8 mouse cellular contexts compared by ENCODE assay signal in genomic region chr6:122309446-122309960, GRCm38 (mm10). TPM values are rescaled to one million over a fixed set of nuclear protein-coding genes. Genes with fewer than 3 reads are reported as not detected.
A peak's percentile ranks its signal among the peaks of the same experiment; 100 is the strongest.
DNase-seq lines count a peak whose midpoint lies in the region; ATAC-seq lines count a peak whose summit lies in the region.

No protein-coding gene starts in this region.

- H3K4me1 ChIP-seq in hindbrain, embryonic 10.5 days (replicated peaks), result peaks cover 21% of the 10 kb centered on the region

- peak; percentile 65 for DNase-seq in heart, adult 11 months
- no peak for DNase-seq in heart, adult 8-10 months (ENCODE audit: low spot score)
- peak; percentile 11 for DNase-seq in R1 (ENCODE audit: low read depth, low spot score)
- DNase-seq in hindbrain, embryonic 10.5 days (ENCODE audit: low spot score), result no peak
- DNase-seq in layer of hippocampus, adult 18-20 months (ENCODE audit: low spot score in 2 of 2), result no peak
- DNase-seq in thymus, postnatal 10 days (ENCODE audit: low spot score in 2 of 2), result no peak
- DNase-seq in urinary bladder, postnatal 25 days (ENCODE audit: low spot score), result no peak

- no peaks in the 10 kb centered on the region for H3K27me3 ChIP-seq in hindbrain, embryonic 10.5 days (ENCODE audit: insufficient read depth, poor library complexity, severe bottlenecking)

- peaks cover 30% of the 10 kb centered on the region for H3K36me3 ChIP-seq in hindbrain, embryonic 10.5 days

- peak overlapping the region; percentile 86 for H3K4me3 ChIP-seq in hindbrain, embryonic 10.5 days

- ATAC-seq in megakaryocyte progenitor cell, adult 5-6 weeks (replicated peaks; ENCODE audit: poor library complexity), result peak; percentile 12

- 15% methylated on average over 11 of the region's 11 CpGs for WGBS in hindbrain, embryonic 10.5 days

- H3K9me3 ChIP-seq in hindbrain, embryonic 10.5 days, result no peaks in the 10 kb centered on the region

- peak overlapping the region; percentile 93 for H3K27ac ChIP-seq in hindbrain, embryonic 10.5 days

RNA-seq across cellular contexts. Expression of gene M6pr, which starts 1.0 kb away (rescaled TPM):
- total RNA-seq in heart, adult 8-10 months (2022), result 10 to 100 TPM; 43.1 to 44.9 (median 44.1) TPM
- polyA plus RNA-seq in hindbrain, embryonic 10.5 days (2016; fragmentation: Nextera tagmentation; extraction: Ambion mirVana), result 78.8 and 91.0 TPM in 2 replicates
- total RNA-seq in megakaryocyte progenitor cell, adult 5-6 weeks (2015), result 195 and 214 TPM in 2 replicates
- total RNA-seq in megakaryocyte progenitor cell, adult 5-6 weeks (2017), result 441 and 452 TPM in 2 replicates
- total RNA-seq in layer of hippocampus, adult 18-20 months (2021), result 10 to 100 TPM; 83.6 to 84.1 TPM

RNA-seq across cellular contexts. Expression of gene Klrg1, which starts 26.8 kb away (rescaled TPM):
- total RNA-seq in heart, adult 8-10 months (2022), result not detected
- polyA plus RNA-seq in hindbrain, embryonic 10.5 days (2016; fragmentation: Nextera tagmentation; extraction: Ambion mirVana), result 0.21 TPM in 1 of 2 replicates, not detected in the other
- total RNA-seq in megakaryocyte progenitor cell, adult 5-6 weeks (2015), result 0.12 TPM in 1 of 2 replicates, not detected in the other
- total RNA-seq in megakaryocyte progenitor cell, adult 5-6 weeks (2017), result not detected in 2 replicates
- under 1 TPM; 0.23 to 0.89 TPM for total RNA-seq in layer of hippocampus, adult 18-20 months (2021)

RNA-seq across cellular contexts. Expression of gene Phc1, which starts 30.9 kb away (rescaled TPM):
- total RNA-seq in heart, adult 8-10 months (2022), result 10 to 100 TPM; 15.8 to 22.7 (median 20.1) TPM
- 25.9 and 29.7 TPM in 2 replicates for polyA plus RNA-seq in hindbrain, embryonic 10.5 days (2016; fragmentation: Nextera tagmentation; extraction: Ambion mirVana)
- 7.6 and 9.4 TPM in 2 replicates for total RNA-seq in megakaryocyte progenitor cell, adult 5-6 weeks (2015)
- 4.1 and 9.6 TPM in 2 replicates for total RNA-seq in megakaryocyte progenitor cell, adult 5-6 weeks (2017)
- 10 to 100 TPM; 63.9 to 68.3 TPM for total RNA-seq in layer of hippocampus, adult 18-20 months (2021)

Comparison
In these comparisons a context has a peak if more than half of its experiments do, and no peak if none do; other contexts are left out.
1. DNase-seq: peak in heart, adult 11 months (single experiment) and R1 (single experiment); none in heart, adult 8-10 months (single experiment), hindbrain, embryonic 10.5 days (single experiment), layer of hippocampus, adult 18-20 months (0 of 2), thymus, postnatal 10 days (0 of 2) and urinary bladder, postnatal 25 days (single experiment).